Mouse (Mus musculus) lung, postnatal 0 days (tissue): ENCODE data around the gene Hilpda.
A peak's percentile ranks its signal among the peaks of the same experiment; 100 is the strongest.

Source experiments
- CTCF ChIP-seq: IDR thresholded peaks from 2 replicates; pipeline ENCODE4 v1.5.1; 2016; ENCODE audit warnings: antibody characterized with exemption, mild to moderate bottlenecking
- EP300 ChIP-seq: IDR thresholded peaks from 2 replicates; pipeline ENCODE4 v1.6.1; 2016; ENCODE audit warnings: antibody characterized with exemption, mild to moderate bottlenecking, control low read depth

DNA sequence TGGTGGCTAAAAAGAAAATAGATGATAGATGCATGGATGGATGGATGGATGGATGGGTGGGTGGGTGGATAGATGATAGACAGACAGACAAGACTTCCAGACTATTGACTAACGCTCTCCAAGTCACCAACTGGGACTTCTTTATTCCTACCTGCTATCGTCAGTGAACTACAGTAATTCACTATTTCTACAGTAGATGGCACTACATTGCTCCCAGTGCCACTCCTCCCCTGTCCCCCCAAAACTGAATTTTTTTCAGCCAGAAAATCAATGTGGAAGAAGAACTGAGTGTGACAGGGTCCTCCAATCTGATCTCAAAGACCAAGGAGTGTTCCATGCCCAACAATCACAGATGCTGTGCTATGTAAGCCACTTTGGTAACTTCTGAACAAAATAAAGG, 30.6 kb upstream of the Hilpda start:
- peak; percentile 51 for TF ChIP-seq CTCF
- no peak for TF ChIP-seq EP300
